Mouse (Mus musculus): Measurements from ENCODE around the gene Gpr87. TPM values are rescaled to one million over a fixed set of nuclear protein-coding genes. Genes with fewer than 3 reads are reported as not detected.

Gene Gpr87
- total and polyA plus RNA-seq, 3 experiments, result not detected

DNA sequence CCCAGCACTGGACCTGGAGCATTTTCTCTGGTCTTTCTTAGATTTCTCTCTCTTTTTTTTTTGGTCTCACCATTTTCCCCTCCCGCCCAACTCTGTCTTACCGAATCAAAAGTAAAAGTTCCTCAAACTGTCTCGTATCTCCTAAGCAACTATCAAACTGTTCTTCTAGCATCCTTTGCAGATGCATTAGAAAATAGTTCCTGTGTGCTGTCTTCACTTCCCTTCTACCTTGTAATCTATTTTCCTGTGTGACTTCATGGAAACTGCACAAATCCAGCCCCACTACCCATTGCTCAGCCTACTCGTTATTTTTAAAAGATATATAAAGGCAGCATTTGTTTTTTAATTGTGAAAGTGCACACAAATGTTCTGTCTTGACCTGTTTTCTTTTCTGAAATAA is 62.9 kb downstream of the Gpr87 start:
- Histone ChIP-seq H3K79me2 (replicated peaks; ENCODE audit: control insufficient read depth, extremely low read depth, insufficient read depth, poor library complexity, severe bottlenecking) (no peaks in the 10 kb centered on the region), H3K9me3 (replicated peaks; ENCODE audit: low read length) (no peaks in the 10 kb centered on the region), H3K27me3 (replicated peaks) (no peaks in the 10 kb centered on the region), H3K36me3 (replicated peaks in 1 of 2; ENCODE audit: control insufficient read depth in 1 of 2, insufficient read depth in 1 of 2, low read length in 1 of 2) (peaks cover 0 to 4% of the 10 kb centered on the region in 2 experiments), H3K4me2 (ENCODE audit: insufficient read depth, low read depth, poor library complexity, severe bottlenecking) (no peak overlapping the region), H3K4me3 (replicated peaks in 1 of 3; ENCODE audit: low read depth in 2 of 3, low read length in 2 of 3, poor library complexity in 1 of 3) (no peak overlapping the region), H3K9ac (ENCODE audit: insufficient read depth, low read depth) (no peak overlapping the region), H3K4me1 (ENCODE audit: control insufficient read depth in 1 of 2, insufficient read depth in 2 of 2) (peaks cover 8 to 24% of the 10 kb centered on the region in 2 experiments), H3K27ac (ENCODE audit: insufficient read depth, low read depth) (no peak overlapping the region)
- dilution Hi-C loops (cut with MboI; ENCODE audit: extremely low pct_ligation_motif_present, extremely low pct_unique_long_range_greater_than_20kb, low sequenced_read_pairs) (no loop called here), in situ Hi-C loops (cut with MboI; ENCODE audit: low pct_ligation_motif_present, low pct_unique_long_range_greater_than_20kb, low sequenced_read_pairs) (no loop called here)
- TF ChIP-seq EP300 (IDR thresholded peaks at IDR 0.05; ENCODE audit: low read length) (no peak), ELF1 (IDR thresholded peaks at IDR 0.05; ENCODE audit: low read depth, low read length) (no peak), TBP (conservative IDR thresholded peaks at IDR 0.05; ENCODE audit: low read depth, low read length) (no peak), POLR2A (IDR thresholded peaks at IDR 0.05; ENCODE audit: low read depth, low read length) (no peak), TCF12 (IDR thresholded peaks at IDR 0.05; ENCODE audit: low read depth, low read length) (no peak), MAFK (IDR thresholded peaks at IDR 0.05; ENCODE audit: insufficient replicate concordance, low read length) (no peak), SMC3 (IDR thresholded peaks at IDR 0.05; ENCODE audit: low read depth, low read length) (no peak), ETS1 (conservative IDR thresholded peaks at IDR 0.05; ENCODE audit: low read depth, low read length) (no peak), HCFC1 (IDR thresholded peaks at IDR 0.05; ENCODE audit: low read depth, low read length) (no peak), RCOR1 (conservative IDR thresholded peaks at IDR 0.05; ENCODE audit: low read depth, low read length) (no peak), UBTF (IDR thresholded peaks at IDR 0.05; ENCODE audit: low read depth, low read length) (no peak), ZKSCAN1 (IDR thresholded peaks at IDR 0.05; ENCODE audit: borderline replicate concordance, low read depth, low read length) (no peak), MEF2A (IDR thresholded peaks at IDR 0.05; ENCODE audit: borderline replicate concordance, low read depth, low read length) (no peak), IRF4 (IDR thresholded peaks at IDR 0.05; ENCODE audit: low read depth, low read length) (no peak), CHD2 (IDR thresholded peaks at IDR 0.05; ENCODE audit: low read length) (no peak), ZC3H11A (IDR thresholded peaks at IDR 0.05; ENCODE audit: low read depth, low read length) (no peak)
- DNase-seq (ENCODE audit: extremely low read depth), result no peak

DNA sequence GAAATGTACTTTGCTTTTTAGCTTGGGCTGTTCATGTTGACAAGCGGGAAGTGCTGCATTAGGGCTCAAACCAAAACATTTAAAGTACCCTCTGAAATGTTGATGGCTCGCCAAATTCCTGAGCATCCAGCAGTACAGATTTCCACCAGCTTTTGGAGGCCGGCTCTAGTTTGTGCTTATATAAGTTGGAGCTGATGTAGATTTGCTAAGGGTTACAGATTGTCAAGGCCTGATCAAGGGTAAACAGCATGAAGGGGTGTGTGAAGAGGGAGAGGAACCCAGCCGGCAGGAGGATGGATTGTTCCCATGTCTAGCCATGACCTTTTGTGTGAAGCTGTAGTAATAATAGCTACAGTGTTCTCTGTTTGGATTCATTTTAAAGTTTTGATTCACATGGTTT is 63.8 kb downstream of the Gpr87 start:
- in situ Hi-C loops (cut with MboI; ENCODE audit: low pct_ligation_motif_present, low pct_unique_long_range_greater_than_20kb, low sequenced_read_pairs), result no loop called here
- no peaks in the 10 kb centered on the region for H3K79me2 ChIP-seq (replicated peaks; ENCODE audit: control insufficient read depth, extremely low read depth, insufficient read depth, poor library complexity, severe bottlenecking)
- no peak overlapping the region for H3K27ac ChIP-seq (ENCODE audit: insufficient read depth, low read depth)
- no peak for DNase-seq (ENCODE audit: extremely low read depth)
- dilution Hi-C loops (cut with MboI; ENCODE audit: extremely low pct_ligation_motif_present, extremely low pct_unique_long_range_greater_than_20kb, low sequenced_read_pairs), result no loop called here
- no peaks in the 10 kb centered on the region for H3K9me3 ChIP-seq (replicated peaks; ENCODE audit: low read length)
- no peaks in the 10 kb centered on the region for H3K27me3 ChIP-seq (replicated peaks)
- H3K9ac ChIP-seq (ENCODE audit: insufficient read depth, low read depth), result no peak overlapping the region
- H3K4me1 ChIP-seq (ENCODE audit: control insufficient read depth in 1 of 2, insufficient read depth in 2 of 2), result peaks cover 8 to 26% of the 10 kb centered on the region in 2 experiments
- no peak overlapping the region for H3K4me3 ChIP-seq (replicated peaks in 1 of 3; ENCODE audit: low read depth in 2 of 3, low read length in 2 of 3, poor library complexity in 1 of 3)
- H3K4me2 ChIP-seq (ENCODE audit: insufficient read depth, low read depth, poor library complexity, severe bottlenecking), result no peak overlapping the region
- TF ChIP-seq MAFK (IDR thresholded peaks at IDR 0.05; ENCODE audit: insufficient replicate concordance, low read length) (no peak), NELFE (IDR thresholded peaks at IDR 0.05; ENCODE audit: low read depth, low read length) (no peak), POLR2A (IDR thresholded peaks at IDR 0.05; ENCODE audit: low read depth, low read length) (no peak), PAX5 (IDR thresholded peaks at IDR 0.05; ENCODE audit: low read length) (no peak), USF2 (conservative IDR thresholded peaks at IDR 0.05; ENCODE audit: low read depth, low read length) (no peak), BHLHE40 (IDR thresholded peaks at IDR 0.05; ENCODE audit: low read depth, low read length) (no peak), E2F4 (IDR thresholded peaks at IDR 0.05; ENCODE audit: insufficient replicate concordance, low read depth, low read length) (no peak), KAT2A (IDR thresholded peaks at IDR 0.05; ENCODE audit: insufficient replicate concordance, low read length) (no peak), HCFC1 (IDR thresholded peaks at IDR 0.05; ENCODE audit: low read depth, low read length) (no peak), ZNF384 (IDR thresholded peaks at IDR 0.05; ENCODE audit: low read depth, low read length) (no peak), MAZ (IDR thresholded peaks at IDR 0.05; ENCODE audit: low read depth, low read length) (no peak), CHD1 (IDR thresholded peaks at IDR 0.05; ENCODE audit: low read depth, low read length) (no peak), IRF4 (IDR thresholded peaks at IDR 0.05; ENCODE audit: low read depth, low read length) (no peak), NRF1 (IDR thresholded peaks at IDR 0.05; ENCODE audit: low read depth, low read length) (no peak), RCOR1 (conservative IDR thresholded peaks at IDR 0.05; ENCODE audit: low read depth, low read length) (no peak), JUND (conservative IDR thresholded peaks at IDR 0.05; ENCODE audit: low read depth, low read length) (no peak), MAX (IDR thresholded peaks at IDR 0.05; ENCODE audit: low read length) (no peak), CHD2 (IDR thresholded peaks at IDR 0.05; ENCODE audit: low read length) (no peak)
- peaks cover 0 to 4% of the 10 kb centered on the region in 2 experiments for H3K36me3 ChIP-seq (replicated peaks in 1 of 2; ENCODE audit: control insufficient read depth in 1 of 2, insufficient read depth in 1 of 2, low read length in 1 of 2)

All from CH12.LX (cell line).